Comparison of ENCODE assay signal across 8 mouse cellular contexts in the genomic region with DNA sequence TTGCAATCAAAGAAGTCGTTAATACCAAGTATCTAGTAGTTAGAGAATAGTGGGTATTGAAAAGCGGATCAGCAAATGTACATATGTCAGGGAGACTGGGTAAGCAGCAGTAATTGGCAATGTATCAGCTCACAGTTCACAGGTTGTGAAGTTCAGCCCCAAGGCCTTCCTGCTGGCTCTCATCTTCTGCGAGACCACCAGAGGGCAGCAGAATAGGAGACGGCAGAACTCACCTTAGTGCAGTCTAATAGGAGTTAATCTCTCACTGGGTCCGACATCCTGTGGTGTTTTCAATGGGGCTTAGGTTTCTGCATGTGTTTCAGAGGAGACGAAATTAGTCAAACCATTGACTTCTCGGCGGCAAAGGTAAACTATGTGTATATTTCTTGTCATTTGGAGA. TPM values are rescaled to one million over a fixed set of nuclear protein-coding genes. Genes with fewer than 3 reads are reported as not detected.
DNase-seq lines count a peak whose midpoint lies in the region; ATAC-seq and TF ChIP-seq lines count a peak whose summit lies in the region.
"Had no signal": no experiment of that assay in that cellular context is flagged by ENCODE, and none has a peak within 500 bp of the region (broad histone marks: within the 10 kb centered on the region; RNA-seq: fewer than 3 reads in every experiment).

No protein-coding gene starts in this region.

- H3K36me3 ChIP-seq in CH12.LX (replicated peaks in 1 of 2; ENCODE audit: control insufficient read depth in 1 of 2, insufficient read depth in 1 of 2, low read length in 1 of 2) = no peaks in the 10 kb centered on the region
- no peaks in the 10 kb centered on the region for H3K36me3 ChIP-seq in embryonic facial prominence, embryonic 11.5 days (replicated peaks; ENCODE audit: control insufficient read depth, insufficient read depth, low read depth, low read length)
- no peaks in the 10 kb centered on the region for H3K36me3 ChIP-seq in heart, embryonic 10.5 days
- H3K36me3 ChIP-seq: heart, embryonic 15.5 days had no signal

- peak; percentile 83 to 89 for TF ChIP-seq CTCF in CH12.LX (conservative IDR thresholded peaks at IDR 0.05 in 1 of 2, IDR thresholded peaks at IDR 0.05 in 1 of 2; ENCODE audit: low read depth in 2 of 2, low read length in 2 of 2)

- TF ChIP-seq RAD21 in CH12.LX (IDR thresholded peaks at IDR 0.05; ENCODE audit: low read depth, low read length) = peak; percentile 58

- no peak overlapping the region for H3K27ac ChIP-seq in CH12.LX (ENCODE audit: insufficient read depth, low read depth)
- no peak overlapping the region for H3K27ac ChIP-seq in embryonic facial prominence, embryonic 11.5 days (replicated peaks; ENCODE audit: low read depth, low read length)
- no peak overlapping the region for H3K27ac ChIP-seq in heart, embryonic 10.5 days
- H3K27ac ChIP-seq: heart, embryonic 15.5 days had no signal

- no peak overlapping the region for H3K9ac ChIP-seq in CH12.LX (ENCODE audit: insufficient read depth, low read depth)
- no peak overlapping the region for H3K9ac ChIP-seq in embryonic facial prominence, embryonic 11.5 days (replicated peaks; ENCODE audit: low read length)
- H3K9ac ChIP-seq: heart, embryonic 15.5 days had no signal

- peak; percentile 10 for DNase-seq in kidney, postnatal 14 days
- DNase-seq in kidney, adult 18-20 months = no peak
- DNase-seq in 416B (ENCODE audit: low read depth) = peak; percentile 52
- DNase-seq in CH12.LX (ENCODE audit: extremely low read depth) = peak; percentile 67
- DNase-seq in embryonic facial prominence, embryonic 11.5 days (ENCODE audit: low spot score) = peak; percentile 19
- no peak for DNase-seq in MN1 (ENCODE audit: low spot score)
- DNase-seq in heart, embryonic 10.5 days (ENCODE audit: low spot score) = no peak

- peaks cover 7 to 15% of the 10 kb centered on the region in 2 experiments for H3K4me1 ChIP-seq in CH12.LX (ENCODE audit: control insufficient read depth in 1 of 2, insufficient read depth in 2 of 2)
- H3K4me1 ChIP-seq in embryonic facial prominence, embryonic 11.5 days (ENCODE audit: control insufficient read depth, insufficient read depth, low read length) = no peaks in the 10 kb centered on the region
- H3K4me1 ChIP-seq in heart, embryonic 10.5 days = 0 out of 2 replicates have a peak, but pooled peaks cover under 1% of the 10 kb centered on the region
- H3K4me1 ChIP-seq: heart, embryonic 15.5 days had no signal

- H3K79me2 ChIP-seq in CH12.LX (replicated peaks; ENCODE audit: control insufficient read depth, extremely low read depth, insufficient read depth, poor library complexity, severe bottlenecking) = no peaks in the 10 kb centered on the region

- no peak overlapping the region for H3K4me3 ChIP-seq in CH12.LX (replicated peaks in 1 of 3; ENCODE audit: low read depth in 2 of 3, low read length in 2 of 3, poor library complexity in 1 of 3)
- no peak overlapping the region for H3K4me3 ChIP-seq in embryonic facial prominence, embryonic 11.5 days (ENCODE audit: low read depth, low read length)
- no peak overlapping the region for H3K4me3 ChIP-seq in heart, embryonic 10.5 days
- H3K4me3 ChIP-seq: heart, embryonic 15.5 days had no signal

- ATAC-seq in embryonic facial prominence, embryonic 11.5 days (replicated peaks; ENCODE audit: insufficient number of reproducible peaks, low FRiP score, low TSS enrichment, low read depth) = no peak

- dilution Hi-C loops in CH12.LX (cut with MboI; ENCODE audit: extremely low pct_ligation_motif_present, extremely low pct_unique_long_range_greater_than_20kb, low sequenced_read_pairs) = no loop called here

- no peak for TF ChIP-seq POLR2A in CH12.LX (IDR thresholded peaks at IDR 0.05; ENCODE audit: low read depth, low read length)

- no peaks in the 10 kb centered on the region for H3K9me3 ChIP-seq in CH12.LX (replicated peaks; ENCODE audit: low read length)
- H3K9me3 ChIP-seq in embryonic facial prominence, embryonic 11.5 days (replicated peaks; ENCODE audit: control insufficient read depth, low read length) = no peaks in the 10 kb centered on the region
- no peaks in the 10 kb centered on the region for H3K9me3 ChIP-seq in heart, embryonic 10.5 days
- H3K9me3 ChIP-seq: heart, embryonic 15.5 days had no signal

- 29% methylated on average over 8 of the region's 8 CpGs for WGBS in embryonic facial prominence, embryonic 11.5 days
- WGBS in heart, embryonic 10.5 days = 34% methylated on average over 8 of the region's 8 CpGs

- TF ChIP-seq EP300 in CH12.LX (IDR thresholded peaks at IDR 0.05; ENCODE audit: low read length) = no peak

- H3K4me2 ChIP-seq in CH12.LX (ENCODE audit: insufficient read depth, low read depth, poor library complexity, severe bottlenecking) = peak overlapping the region; percentile 54; the same call in 1 of the 2 replicates
- no peak overlapping the region for H3K4me2 ChIP-seq in embryonic facial prominence, embryonic 11.5 days (ENCODE audit: low read depth, low read length)
- H3K4me2 ChIP-seq: heart, embryonic 15.5 days had no signal

- H3K27me3 ChIP-seq in CH12.LX (replicated peaks) = no peaks in the 10 kb centered on the region
- no peaks in the 10 kb centered on the region for H3K27me3 ChIP-seq in embryonic facial prominence, embryonic 11.5 days (ENCODE audit: control insufficient read depth, insufficient read depth, low read length)
- H3K27me3 ChIP-seq in heart, embryonic 10.5 days (ENCODE audit: insufficient read depth, poor library complexity, severe bottlenecking) = no peaks in the 10 kb centered on the region
- H3K27me3 ChIP-seq: heart, embryonic 15.5 days had no signal

- in situ Hi-C loops in CH12.LX (cut with MboI; ENCODE audit: low pct_ligation_motif_present, low pct_unique_long_range_greater_than_20kb, low sequenced_read_pairs) = loop anchor here (25.0 kb wide), 1 partner anchor 388 kb away; no protein-coding TSS in a partner anchor

TF ChIP-seq in CH12.LX, 34 proteins besides CTCF, POLR2A, EP300 and RAD21:
- TF ChIP-seq JUN (IDR thresholded peaks at IDR 0.05; ENCODE audit: insufficient read depth, low read depth, low read length) = no peak
- peak; percentile 88 for TF ChIP-seq SMC3 (IDR thresholded peaks at IDR 0.05; ENCODE audit: low read depth, low read length)
TF ChIP-seq in CH12.LX: peak in this region for 1.

RNA-seq across cellular contexts. Expression of a gene that starts 46.7 kb away (rescaled TPM):
- total RNA-seq in CH12.LX (2012; rRNA removed) (not detected in 2 replicates), CH12.LX (2014; rRNA removed) (not detected in 2 replicates)
- polyA plus RNA-seq in CH12.LX (2012; ENCODE audit: insufficient read length, low read depth) = 0.13 and 0.14 TPM in 2 replicates
- polyA plus RNA-seq in embryonic facial prominence, embryonic 11.5 days (2014; fragmentation: Nextera tagmentation; extraction: Ambion mirVana) = 0.54 and 0.79 TPM in 2 replicates
- polyA plus RNA-seq in heart, embryonic 10.5 days (2016; fragmentation: Nextera tagmentation; extraction: Ambion mirVana) = 0.28 and 0.48 TPM in 2 replicates

Comparison
In these comparisons a context has a peak if more than half of its experiments do, and no peak if none do; other contexts are left out.
1. DNase-seq: peak in kidney, postnatal 14 days (single experiment), 416B (single experiment), CH12.LX (single experiment) and embryonic facial prominence, embryonic 11.5 days (single experiment); none in kidney, adult 18-20 months (single experiment), MN1 (single experiment) and heart, embryonic 10.5 days (single experiment).